Mouse (Mus musculus): Measurements from ENCODE around the gene Rccd1. TPM values are rescaled to one million over a fixed set of nuclear protein-coding genes. Genes with fewer than 3 reads are reported as not detected.

The Rccd1 gene
- polyA plus RNA-seq (2012; rRNA removed) = 19.4 and 21.4 TPM in 2 replicates

GRCm38 (mm10) chr7:80324043-80324815, at the start of gene Rccd1:
TSS of gene Rccd1 (minus strand) at chr7:80324454.
- WGBS = 2% methylated on average over 38 of the region's 38 CpGs
- no peaks in the 10 kb centered on the region for H3K27me3 ChIP-seq (ENCODE audit: control insufficient read depth, insufficient read depth, low read length)
- H3K4me3 ChIP-seq (replicated peaks; ENCODE audit: insufficient read depth, low read depth, low read length) = peak within 1 kb of the TSS; percentile 77
- peak; percentile 97 to 98 for DNase-seq
- H3K27ac ChIP-seq (ENCODE audit: insufficient read depth, low read length) = peak within 1 kb of the TSS; percentile 82
- H3K4me1 ChIP-seq (ENCODE audit: control insufficient read depth, insufficient read depth, low read length) = peaks cover 2% of the 10 kb centered on the region; the same call in 1 of the 2 replicates
- peak; percentile 89 for TF ChIP-seq POLR2A (IDR thresholded peaks at IDR 0.05; ENCODE audit: borderline replicate concordance, insufficient read depth, low read length)
- no peak for TF ChIP-seq CTCF (IDR thresholded peaks at IDR 0.05; ENCODE audit: borderline replicate concordance, insufficient read depth, low read depth, low read length)

GRCm38 (mm10) chr7:80373850-80374249, 49.6 kb upstream of the Rccd1 start:
- no peak for DNase-seq
- no peak overlapping the region for H3K27ac ChIP-seq (ENCODE audit: insufficient read depth, low read length)
- H3K4me1 ChIP-seq (ENCODE audit: control insufficient read depth, insufficient read depth, low read length) = peaks cover 7% of the 10 kb centered on the region; the same call in 1 of the 2 replicates
- TF ChIP-seq POLR2A (IDR thresholded peaks at IDR 0.05; ENCODE audit: borderline replicate concordance, insufficient read depth, low read length) (no peak), CTCF (IDR thresholded peaks at IDR 0.05; ENCODE audit: borderline replicate concordance, insufficient read depth, low read depth, low read length) (no peak)
- WGBS = 61% methylated on average over 12 of the region's 12 CpGs
- H3K27me3 ChIP-seq (ENCODE audit: control insufficient read depth, insufficient read depth, low read length) = no peaks in the 10 kb centered on the region
- H3K4me3 ChIP-seq (replicated peaks; ENCODE audit: insufficient read depth, low read depth, low read length) = no peak overlapping the region

- Histone ChIP-seq H3K27me3 (ENCODE audit: control insufficient read depth, insufficient read depth, low read length) (no peaks in the 10 kb centered on the region), H3K4me1 (ENCODE audit: control insufficient read depth, insufficient read depth, low read length) (peaks cover 11% of the 10 kb centered on the region), H3K27ac (ENCODE audit: insufficient read depth, low read length) (no peak overlapping the region), H3K4me3 (replicated peaks; ENCODE audit: insufficient read depth, low read depth, low read length) (no peak overlapping the region)
- no peak for DNase-seq
- WGBS = 94% methylated on average over 4 of the region's 4 CpGs
- TF ChIP-seq CTCF (IDR thresholded peaks at IDR 0.05; ENCODE audit: borderline replicate concordance, insufficient read depth, low read depth, low read length) = no peak
- no peak for TF ChIP-seq POLR2A (IDR thresholded peaks at IDR 0.05; ENCODE audit: borderline replicate concordance, insufficient read depth, low read length)
Observed at GRCm38 (mm10) chr7:80373352-80373751, 49.1 kb upstream of the Rccd1 start.

GRCm38 (mm10) chr7:80372667-80373066, 48.4 kb upstream of the Rccd1 start:
- Histone ChIP-seq H3K4me1 (ENCODE audit: control insufficient read depth, insufficient read depth, low read length) (peaks cover 18% of the 10 kb centered on the region), H3K27ac (ENCODE audit: insufficient read depth, low read length) (no peak overlapping the region), H3K4me3 (replicated peaks; ENCODE audit: insufficient read depth, low read depth, low read length) (no peak overlapping the region), H3K27me3 (ENCODE audit: control insufficient read depth, insufficient read depth, low read length) (no peaks in the 10 kb centered on the region)
- 74% methylated on average over 2 of the region's 2 CpGs for WGBS
- DNase-seq = no peak
- TF ChIP-seq POLR2A (IDR thresholded peaks at IDR 0.05; ENCODE audit: borderline replicate concordance, insufficient read depth, low read length) (no peak), CTCF (IDR thresholded peaks at IDR 0.05; ENCODE audit: borderline replicate concordance, insufficient read depth, low read depth, low read length) (no peak)

- TF ChIP-seq POLR2A (IDR thresholded peaks at IDR 0.05; ENCODE audit: borderline replicate concordance, insufficient read depth, low read length) (no peak), CTCF (IDR thresholded peaks at IDR 0.05; ENCODE audit: borderline replicate concordance, insufficient read depth, low read depth, low read length) (no peak)
- Histone ChIP-seq H3K4me3 (replicated peaks; ENCODE audit: insufficient read depth, low read depth, low read length) (no peak overlapping the region), H3K4me1 (ENCODE audit: control insufficient read depth, insufficient read depth, low read length) (peaks cover 23% of the 10 kb centered on the region), H3K27ac (ENCODE audit: insufficient read depth, low read length) (no peak overlapping the region), H3K27me3 (ENCODE audit: control insufficient read depth, insufficient read depth, low read length) (no peaks in the 10 kb centered on the region)
- 89% methylated on average over 3 of the region's 3 CpGs for WGBS
- no peak for DNase-seq
Observed at GRCm38 (mm10) chr7:80372166-80372565, 47.9 kb upstream of the Rccd1 start.

- peak within 1 kb of the TSS; percentile 98 for H3K27ac ChIP-seq (ENCODE audit: insufficient read depth, low read length)
- peaks cover 26% of the 10 kb centered on the region for H3K4me1 ChIP-seq (ENCODE audit: control insufficient read depth, insufficient read depth, low read length)
- H3K27me3 ChIP-seq (ENCODE audit: control insufficient read depth, insufficient read depth, low read length) = no peaks in the 10 kb centered on the region
- under 1% methylated on average over 75 of the region's 86 CpGs for WGBS
- peak within 1 kb of the TSS; percentile 87 for H3K4me3 ChIP-seq (replicated peaks; ENCODE audit: insufficient read depth, low read depth, low read length)
- DNase-seq = peak; percentile 75 to 80
- TF ChIP-seq POLR2A (IDR thresholded peaks at IDR 0.05; ENCODE audit: borderline replicate concordance, insufficient read depth, low read length) (peak; percentile 45; the same call in 1 of the 2 replicates), CTCF (IDR thresholded peaks at IDR 0.05; ENCODE audit: borderline replicate concordance, insufficient read depth, low read depth, low read length) (peak; percentile 38; the same call in 1 of the 2 replicates)
Observed at GRCm38 (mm10) chr7:80371041-80371751, 46.9 kb upstream of the Rccd1 start, which contains the start of gene Man2a2. TSS of gene Man2a2 (minus strand) at chr7:80371375.

GRCm38 (mm10) chr7:80370649-80371040, 46.4 kb upstream of the Rccd1 start:
- peak; percentile 85 for TF ChIP-seq POLR2A (IDR thresholded peaks at IDR 0.05; ENCODE audit: borderline replicate concordance, insufficient read depth, low read length)
- no peak for TF ChIP-seq CTCF (IDR thresholded peaks at IDR 0.05; ENCODE audit: borderline replicate concordance, insufficient read depth, low read depth, low read length)
- under 1% methylated on average over 31 of the region's 31 CpGs for WGBS
- peak; percentile 93 to 95 for DNase-seq
- H3K4me1 ChIP-seq (ENCODE audit: control insufficient read depth, insufficient read depth, low read length) = peaks cover 29% of the 10 kb centered on the region
- H3K4me3 ChIP-seq (replicated peaks; ENCODE audit: insufficient read depth, low read depth, low read length) = peak overlapping the region; percentile 87
- H3K27me3 ChIP-seq (ENCODE audit: control insufficient read depth, insufficient read depth, low read length) = no peaks in the 10 kb centered on the region
- H3K27ac ChIP-seq (ENCODE audit: insufficient read depth, low read length) = peak overlapping the region; percentile 98

Measured in cerebellum, adult 2 months (tissue).